Mouse (Mus musculus) C2C12 (cell line): ENCODE data around the gene Litaf.

Source experiments
- CEBPB ChIP-seq: IDR thresholded peaks from one replicate; pipeline ENCODE4 v1.6.1; 2011; ENCODE audit warnings: low read depth, mild to moderate bottlenecking, control low read depth, moderate library complexity
- CTCF ChIP-seq: IDR thresholded peaks from one replicate; pipeline ENCODE4 v1.5.1; 2011; ENCODE audit not compliant: control insufficient read depth, insufficient read depth, insufficient read length
- MAX ChIP-seq: IDR thresholded peaks from one replicate; pipeline ENCODE4 v1.6.1; 2011; ENCODE audit warnings: mild to moderate bottlenecking, control low read depth
- MYOD1 ChIP-seq: IDR thresholded peaks from one replicate; pipeline ENCODE4 v1.6.1; 2011; ENCODE audit warnings: low read depth; ENCODE audit not compliant: control insufficient read depth, insufficient read length
- MYOG ChIP-seq: IDR thresholded peaks from one replicate; pipeline ENCODE4 v1.6.1; 2011; ENCODE audit not compliant: control insufficient read depth, insufficient read length; ENCODE audit errors: extremely low read depth
- USF1 ChIP-seq: IDR thresholded peaks from one replicate; pipeline ENCODE4 v1.6.1; 2011; ENCODE audit warnings: low read depth, mild to moderate bottlenecking, control low read depth, moderate library complexity

- no peak for TF ChIP-seq CTCF
- TF ChIP-seq MAX, result no peak
- TF ChIP-seq MYOG, result no peak
- TF ChIP-seq USF1, result no peak
- no peak for TF ChIP-seq MYOD1
- no peak for TF ChIP-seq CEBPB
Measured at GRCm38 (mm10) chr16:11014407-11014806, 51.5 kb downstream of the Litaf start.
